Mouse (Mus musculus) left cerebral cortex, postnatal 14 days (tissue): ENCODE measurements at regions not wholly inside any gene's neighbourhood (a gene's known extent, or its start where the extent isn't known, plus 50 kb on each side); places are given as distances from the start of the nearest gene placed in this dataset.

Source experiments
- DNase-seq, 2 experiments: peaks; one replicate each; pipeline ENCODE4 v3.0.0; 2021 to 2022; ENCODE audit warnings: low spot score in 2 of 2, mixed read lengths in 1 of 2
- intact Hi-C: fragments of 180-260 bp; cut with DNase I; formaldehyde crosslinking; loops from one replicate; pipeline ENCODE4 v1.15.1; 2025

- no peak for DNase-seq
- intact Hi-C loops, result no loop called here
Observed at GRCm38 (mm10) chr1:76032626-76033025, 486.6 kb downstream of the Slc4a3 start.

DNA sequence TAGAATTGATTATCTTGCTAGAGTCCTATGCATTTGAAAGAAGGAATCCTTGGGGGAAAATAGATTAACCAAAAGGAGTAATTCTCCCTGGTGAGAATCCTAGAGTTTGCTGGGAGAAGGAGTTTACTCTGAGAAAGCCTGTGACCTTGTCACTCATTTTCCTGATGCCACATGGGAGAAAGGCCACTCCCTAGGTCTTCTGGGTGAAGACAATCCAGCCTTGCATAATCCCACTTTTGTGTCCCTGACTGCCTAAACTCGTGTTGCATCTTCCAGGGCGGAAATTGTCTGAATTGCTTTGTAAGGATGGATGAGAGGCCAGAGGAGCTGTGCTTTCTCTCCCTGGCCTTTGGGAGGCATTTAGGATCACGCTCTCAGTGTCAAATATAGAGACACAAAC lies 490.2 kb downstream of the Slc4a3 start:
- intact Hi-C loops, result no loop called here
- no peak for DNase-seq

DNA sequence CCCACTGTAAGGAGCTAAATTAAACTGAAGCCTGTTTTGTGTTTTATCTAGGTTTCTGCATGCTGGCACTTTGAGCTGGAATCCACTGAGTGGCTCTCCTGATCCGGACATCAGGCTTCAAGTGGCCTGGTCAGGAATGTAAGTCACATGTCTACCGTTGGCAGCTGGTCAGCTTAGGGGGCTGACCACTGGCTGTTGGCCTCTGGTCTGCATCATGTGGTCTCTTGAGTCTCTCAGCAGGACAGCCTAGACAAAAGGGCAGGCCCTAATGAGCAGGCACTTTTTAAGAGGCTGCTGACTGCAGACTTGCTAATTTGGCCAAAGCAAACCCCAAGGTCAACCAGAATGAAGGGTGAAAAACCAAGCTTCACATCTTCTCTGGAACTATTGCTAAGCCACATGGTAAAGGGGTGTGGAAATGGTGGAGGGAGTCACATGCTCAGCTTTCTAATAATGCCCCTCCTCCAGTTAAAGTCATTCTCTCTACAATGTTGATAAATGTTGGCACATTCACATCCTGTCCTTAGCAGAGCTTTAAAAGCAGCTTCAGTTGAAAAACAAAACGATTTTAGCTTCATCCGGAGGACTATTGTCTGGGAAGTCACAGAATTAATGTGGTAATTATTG lies 493.1 kb downstream of the Slc4a3 start:
- intact Hi-C loops, result no loop called here
- DNase-seq, result peak; percentile 47 to 59

- intact Hi-C loops, result no loop called here
- no peak for DNase-seq
Observed at GRCm38 (mm10) chr1:76039661-76040060, 493.6 kb downstream of the Slc4a3 start.

DNA sequence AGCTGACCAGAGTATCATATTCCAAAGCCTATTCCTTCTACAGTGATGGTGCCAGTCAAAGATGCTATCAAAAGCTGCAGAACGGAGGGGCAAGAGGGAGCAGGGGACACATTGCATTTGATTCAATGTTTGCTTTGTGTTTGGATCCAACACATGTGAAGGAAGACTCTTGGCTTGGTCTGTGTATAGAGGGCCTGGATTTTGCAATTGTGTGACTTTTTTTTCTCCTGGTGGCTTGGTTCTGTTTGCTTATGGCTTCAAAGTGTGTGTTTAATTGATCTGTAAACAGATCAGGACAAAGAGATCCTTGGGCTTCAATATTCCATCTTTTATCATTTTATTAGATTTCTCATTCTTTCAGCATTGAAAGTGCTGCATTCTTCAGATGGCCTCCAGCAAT lies 504.2 kb downstream of the Slc4a3 start:
- DNase-seq, result no peak
- intact Hi-C loops, result no loop called here

DNA sequence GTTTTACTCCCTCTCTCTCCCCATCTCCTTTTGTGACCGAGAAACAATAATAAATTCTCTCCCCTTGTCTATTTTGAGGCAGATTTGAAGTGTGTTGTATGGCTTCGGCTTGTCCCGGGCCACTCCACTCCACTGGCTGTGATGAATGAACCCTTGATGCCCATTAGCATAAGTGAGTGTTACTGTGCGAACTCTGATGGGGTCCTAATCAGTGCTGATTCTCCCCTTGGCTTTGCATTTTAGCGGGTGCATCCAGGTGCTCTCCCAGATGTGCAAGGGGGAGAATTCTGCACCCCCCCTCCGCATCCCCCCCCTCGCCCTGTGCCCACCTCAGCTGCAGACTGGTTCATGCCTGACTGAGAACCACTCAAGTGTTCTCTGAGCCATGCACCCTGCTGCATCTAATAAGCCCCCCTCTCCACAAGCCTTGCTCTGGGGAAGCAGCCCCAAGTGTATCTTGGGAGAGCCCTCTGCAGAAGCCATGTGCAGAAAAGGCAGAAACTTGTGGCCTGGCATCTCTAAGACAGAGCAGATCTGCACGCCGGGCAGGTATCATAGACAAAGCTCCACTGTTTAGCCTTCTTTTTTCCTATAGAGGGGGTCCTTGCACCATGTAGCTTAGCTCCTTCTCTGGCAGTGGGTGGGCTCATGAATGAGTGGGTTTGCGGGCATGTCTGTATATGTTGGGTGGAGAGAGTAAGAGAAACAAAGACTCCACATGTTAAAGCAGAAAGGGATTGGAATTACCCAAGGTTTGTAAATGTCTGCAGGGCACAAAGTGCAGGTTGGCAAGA lies 507.5 kb downstream of the Slc4a3 start:
- intact Hi-C loops, result no loop called here
- DNase-seq, result no peak

DNA sequence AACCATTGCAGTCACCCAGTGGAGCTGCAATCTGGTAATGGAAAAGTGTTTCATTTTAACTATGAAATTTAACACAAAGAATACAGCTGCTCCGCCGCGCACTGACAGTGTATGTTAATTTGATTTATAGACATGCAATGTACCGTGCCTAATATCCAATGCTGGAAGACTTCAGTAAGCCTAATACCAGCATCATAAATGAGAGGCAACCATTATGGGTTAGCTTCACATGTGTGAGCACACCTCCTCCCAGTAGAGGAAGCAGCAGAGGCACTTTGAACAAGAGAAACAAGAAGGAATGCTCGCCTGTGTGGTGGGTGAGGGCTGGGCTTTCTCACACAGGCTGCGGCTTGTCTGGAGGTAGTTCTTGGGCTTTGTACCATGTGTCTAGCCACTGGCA lies 519.7 kb downstream of the Slc4a3 start:
- DNase-seq, result no peak
- intact Hi-C loops, result no loop called here

- intact Hi-C loops, result loop anchor here (5.0 kb wide), 1 partner anchor 79 kb away; no protein-coding TSS in a partner anchor
- DNase-seq, result peak; percentile 86 to 93
Observed at GRCm38 (mm10) chr1:76070831-76071321, 524.8 kb downstream of the Slc4a3 start.

GRCm38 (mm10) chr1:76075213-76075612 lies 529.1 kb downstream of the Slc4a3 start:
- intact Hi-C loops, result no loop called here
- DNase-seq, result no peak

GRCm38 (mm10) chr1:76075685-76076455 lies 529.8 kb downstream of the Slc4a3 start:
- intact Hi-C loops, result no loop called here
- DNase-seq, result no peak

DNA sequence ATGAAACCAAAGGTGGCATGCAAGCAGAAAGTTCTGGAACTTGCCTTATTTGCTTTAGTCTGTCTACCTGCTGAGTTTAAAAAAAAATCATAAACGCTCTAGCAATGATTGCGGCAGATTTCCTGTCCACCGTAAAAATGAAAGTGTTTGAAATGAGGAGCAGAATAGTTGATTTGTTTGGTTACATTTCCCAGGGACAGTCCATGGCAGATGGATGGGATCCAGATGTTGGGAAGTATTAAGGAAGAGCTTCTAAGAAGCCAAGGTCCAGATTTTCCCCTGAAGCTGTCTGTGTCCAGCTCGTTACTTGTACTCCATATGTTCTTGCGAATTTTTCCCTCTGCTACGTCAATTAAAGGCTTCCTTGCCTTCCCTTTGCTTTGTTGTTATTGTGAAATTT lies 534.2 kb downstream of the Slc4a3 start:
- intact Hi-C loops, result no loop called here
- no peak for DNase-seq

DNA sequence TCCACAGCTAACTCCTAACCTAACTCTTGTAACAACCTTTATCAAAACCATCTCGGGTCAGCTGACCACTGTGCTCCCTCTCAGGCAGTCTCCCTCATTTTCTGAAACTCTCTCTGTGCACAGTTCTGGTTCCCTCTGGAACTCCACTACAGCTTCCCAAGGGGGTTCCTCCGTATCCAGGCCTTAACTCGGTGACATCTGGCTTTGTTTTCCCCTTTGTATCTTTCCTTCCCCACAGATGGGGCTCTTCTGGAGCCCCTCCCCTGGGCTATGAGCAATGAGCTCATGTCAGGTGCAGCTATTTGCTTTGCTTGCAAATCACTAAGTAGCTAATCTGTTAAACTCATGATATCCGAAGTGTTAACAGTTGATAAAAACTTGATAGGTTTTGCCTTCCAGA lies 535.6 kb downstream of the Slc4a3 start:
- intact Hi-C loops, result no loop called here
- DNase-seq, result no peak

DNA sequence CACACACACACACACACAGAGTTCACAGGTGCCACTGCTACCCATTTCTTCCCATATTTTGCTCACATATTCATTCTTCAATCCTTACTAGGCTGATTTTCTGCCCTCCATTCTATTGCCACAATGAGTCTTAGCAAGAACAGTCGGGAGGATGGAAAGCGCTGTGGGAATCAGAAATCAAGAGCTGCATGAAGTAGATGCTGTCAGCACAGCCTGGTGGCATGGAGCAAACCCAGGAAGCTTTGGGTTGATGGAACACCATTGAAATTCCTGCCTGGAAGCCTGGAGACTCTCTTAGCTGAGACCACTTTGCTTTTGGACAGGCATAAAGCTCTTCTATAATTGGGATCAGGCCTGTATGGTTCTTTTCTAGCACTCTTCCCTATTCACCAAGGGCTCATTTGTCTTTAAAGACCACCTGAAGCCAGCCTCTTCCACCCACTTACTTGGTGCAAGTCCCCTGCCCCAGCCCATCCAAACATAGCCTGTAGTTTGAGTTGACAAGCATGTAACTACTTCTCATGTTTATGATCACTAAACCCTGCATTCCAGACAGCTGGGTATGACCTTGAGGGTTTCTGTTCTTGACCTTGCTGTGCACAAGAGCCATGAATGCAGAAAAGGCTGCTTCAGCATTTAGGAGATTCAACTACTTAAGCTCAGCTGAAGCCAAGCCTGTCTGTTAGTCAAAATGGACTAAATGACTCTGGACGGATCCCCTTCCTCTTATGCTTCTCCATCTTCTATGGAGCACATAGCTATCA lies 537.4 kb downstream of the Slc4a3 start:
- intact Hi-C loops, result no loop called here
- DNase-seq, result no peak

GRCm38 (mm10) chr1:76091031-76091430 lies 545.0 kb downstream of the Slc4a3 start:
- DNase-seq, result no peak

GRCm38 (mm10) chr1:76113281-76113680 lies 567.2 kb downstream of the Slc4a3 start:
- no peak for DNase-seq
- intact Hi-C loops, result no loop called here

More at GRCm38 (mm10) chr1:76091031-76091430, 545.0 kb downstream of the Slc4a3 start:
- intact Hi-C loops, result no loop called here

- DNase-seq, result no peak
- intact Hi-C loops, result no loop called here
Observed at GRCm38 (mm10) chr1:76120840-76121239, 574.8 kb downstream of the Slc4a3 start.

DNA sequence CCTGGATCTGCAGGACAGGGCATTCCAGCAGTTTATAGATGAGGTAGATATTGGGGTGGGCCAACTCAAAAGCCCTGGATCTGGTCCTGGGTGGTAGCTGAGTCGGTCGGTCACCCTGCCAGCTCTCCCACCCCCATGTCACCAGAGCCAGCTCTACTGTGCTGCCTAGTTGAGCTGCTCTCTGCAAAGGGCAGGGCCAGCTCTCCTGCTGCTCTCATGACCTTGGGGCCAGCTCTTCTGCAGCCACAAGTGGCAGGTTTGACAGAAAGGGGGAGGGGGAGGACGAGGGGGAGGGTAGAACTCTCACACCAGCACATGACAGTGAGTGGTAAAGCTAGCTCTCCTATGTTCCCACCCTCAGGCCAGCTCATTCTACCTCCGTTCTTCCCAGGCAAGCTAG lies 584.3 kb downstream of the Slc4a3 start:
- intact Hi-C loops, result no loop called here
- no peak for DNase-seq

DNA sequence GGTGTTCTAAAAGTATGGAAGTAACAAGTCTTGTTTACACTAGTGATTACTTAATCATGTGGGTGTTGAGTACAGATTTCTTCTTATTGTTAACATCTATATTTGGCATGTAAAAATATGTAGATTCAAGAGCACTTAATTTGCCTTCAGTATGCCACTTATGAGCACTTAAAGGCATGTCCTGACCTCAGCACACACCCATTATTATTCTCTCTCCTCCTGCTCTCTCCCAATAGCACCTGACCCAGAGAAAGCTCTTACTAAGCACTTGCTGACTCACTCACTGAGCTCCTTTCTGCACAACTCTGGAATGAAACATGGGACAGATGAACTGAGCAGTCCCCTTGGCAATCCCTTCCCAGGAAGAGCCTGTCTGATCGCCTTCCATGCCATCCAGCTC lies 590.7 kb downstream of the Slc4a3 start:
- no peak for DNase-seq
- intact Hi-C loops, result no loop called here

DNA sequence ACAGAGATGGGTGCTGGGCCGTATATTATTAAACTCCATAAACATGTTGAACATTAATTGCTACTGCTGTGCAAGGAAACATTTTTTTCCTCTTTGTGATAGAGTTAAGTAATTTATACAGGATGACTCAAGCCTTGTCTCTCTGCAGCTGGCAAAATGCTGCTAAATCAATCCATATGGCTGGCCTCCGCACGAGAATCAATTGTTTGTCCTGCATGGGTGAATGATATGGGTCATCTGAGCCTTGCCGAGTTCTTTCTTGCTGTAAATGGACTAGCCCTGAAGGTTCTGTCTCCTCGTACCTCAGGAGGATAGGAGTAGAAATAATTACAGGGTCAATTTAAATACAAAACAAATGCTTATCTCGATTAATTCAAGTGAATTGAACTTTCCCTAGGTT lies 591.6 kb downstream of the Slc4a3 start:
- intact Hi-C loops, result no loop called here

GRCm38 (mm10) chr1:76143516-76143915 lies 597.5 kb downstream of the Slc4a3 start:
- intact Hi-C loops, result no loop called here
- DNase-seq, result no peak

More for the DNA sequence above, 591.6 kb downstream of the Slc4a3 start:
- DNase-seq, result no peak
